Mouse (Mus musculus): ENCODE data around the gene Spcs3.

Spcs3 gene

DNA sequence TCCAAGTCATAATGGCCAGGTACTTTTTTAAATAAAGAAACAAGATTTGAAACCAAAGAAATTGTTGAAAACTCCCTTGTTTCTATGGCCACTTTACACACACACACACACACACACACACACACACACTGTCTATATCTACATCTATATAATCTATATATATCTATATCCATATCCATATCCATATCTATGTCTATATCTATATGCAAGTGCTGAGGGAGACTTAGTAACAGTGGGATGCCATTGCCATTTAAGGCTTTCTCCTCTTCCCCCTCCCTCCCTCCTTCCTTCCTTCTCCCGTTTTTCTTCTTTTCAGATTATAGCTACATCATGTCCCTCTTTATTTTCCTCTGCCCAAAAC, 21.7 kb downstream of the Spcs3 start:
- no peak for DNase-seq (ENCODE audit: low spot score)

DNA sequence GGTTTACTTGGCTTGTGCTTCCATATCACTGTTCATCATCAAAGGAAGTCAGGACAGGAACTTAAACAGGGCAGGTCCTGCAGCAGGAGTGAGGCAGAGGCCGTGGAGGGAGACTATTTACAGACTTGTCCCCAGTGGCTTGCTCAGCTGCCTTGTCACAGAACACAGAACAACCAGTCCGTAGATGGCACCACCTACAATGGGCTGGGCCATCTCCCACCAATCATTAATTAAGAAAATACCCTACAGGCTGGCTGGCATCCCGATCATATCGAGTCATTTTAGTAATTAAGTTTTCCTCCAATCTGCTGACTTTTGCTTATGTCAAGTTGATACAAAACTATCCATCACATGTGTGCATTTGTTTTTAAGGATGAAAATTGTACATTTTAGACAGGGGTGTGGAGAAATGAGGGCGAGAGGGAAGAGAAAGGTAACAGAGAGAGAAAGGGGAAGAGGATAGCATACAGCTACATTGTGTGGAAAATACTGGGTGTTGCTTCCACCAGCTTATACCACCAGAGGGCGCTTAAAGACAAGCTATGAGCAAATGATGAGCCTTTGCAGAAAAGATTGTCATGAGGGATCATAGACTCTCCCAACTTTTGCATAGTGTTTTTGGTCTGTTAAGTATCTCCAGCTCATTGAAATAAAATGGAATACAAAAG, 22.2 kb downstream of the Spcs3 start:
- DNase-seq (ENCODE audit: low spot score), result peak; percentile 97

DNA sequence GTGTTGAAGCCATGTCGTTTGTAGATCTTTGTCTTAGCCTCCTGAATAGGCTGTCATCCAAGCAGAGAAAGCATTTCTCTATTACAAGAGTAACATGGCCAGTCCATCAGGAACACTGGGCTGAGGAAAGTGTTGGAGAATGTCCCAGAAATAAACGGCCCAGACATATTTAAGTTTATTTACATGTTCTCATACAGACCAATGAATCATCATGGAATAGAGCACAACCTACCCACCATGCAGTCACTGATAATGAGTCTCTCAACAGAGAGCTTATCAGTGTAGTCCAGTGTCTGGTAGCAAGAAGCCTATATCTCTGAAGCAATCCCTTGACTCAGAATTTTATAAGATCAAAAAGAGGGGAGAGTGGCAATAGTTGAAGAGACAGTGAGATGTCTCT, 24.7 kb downstream of the Spcs3 start:
- DNase-seq (ENCODE audit: low spot score), result no peak

DNA sequence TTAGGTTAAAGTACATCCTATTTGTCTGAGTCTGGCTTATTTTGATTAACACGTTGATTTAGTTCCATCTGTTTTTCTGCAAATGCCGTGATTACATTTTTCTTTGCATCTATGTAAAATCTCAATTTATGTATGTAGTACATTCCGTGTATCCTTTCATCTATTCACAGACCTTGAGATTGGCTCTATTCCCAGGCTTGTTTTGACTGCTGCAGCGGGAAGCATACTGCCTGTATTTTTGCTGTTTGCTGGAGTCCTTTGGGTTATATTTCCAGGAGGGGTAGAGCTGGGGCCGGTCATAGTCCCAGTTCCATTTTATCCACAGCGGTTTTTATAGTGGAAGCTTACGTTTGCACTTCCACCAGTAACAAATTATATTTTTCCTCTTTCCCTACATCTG, 26.7 kb downstream of the Spcs3 start:
- no peak for DNase-seq (ENCODE audit: low spot score)

DNA sequence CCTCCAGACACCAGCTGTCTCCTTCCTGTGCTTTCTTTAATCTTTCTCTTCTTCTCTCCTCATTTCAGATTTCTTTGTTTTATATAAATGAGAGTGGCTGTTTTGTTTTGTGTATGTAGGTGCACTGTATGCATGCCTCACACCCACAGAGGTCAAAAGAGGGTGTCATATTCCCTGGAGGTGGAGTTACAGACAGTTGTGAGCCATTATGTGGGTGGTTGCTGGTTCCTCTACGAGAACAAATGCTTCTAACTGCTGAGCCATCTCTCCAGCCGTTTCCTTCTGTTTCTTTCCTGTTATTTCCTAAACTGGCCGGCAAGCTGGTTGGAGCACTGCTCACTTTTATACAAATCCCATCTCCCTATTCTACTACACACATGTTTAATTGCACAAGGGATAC, 35.9 kb downstream of the Spcs3 start:
- DNase-seq (ENCODE audit: low spot score), result no peak

DNA sequence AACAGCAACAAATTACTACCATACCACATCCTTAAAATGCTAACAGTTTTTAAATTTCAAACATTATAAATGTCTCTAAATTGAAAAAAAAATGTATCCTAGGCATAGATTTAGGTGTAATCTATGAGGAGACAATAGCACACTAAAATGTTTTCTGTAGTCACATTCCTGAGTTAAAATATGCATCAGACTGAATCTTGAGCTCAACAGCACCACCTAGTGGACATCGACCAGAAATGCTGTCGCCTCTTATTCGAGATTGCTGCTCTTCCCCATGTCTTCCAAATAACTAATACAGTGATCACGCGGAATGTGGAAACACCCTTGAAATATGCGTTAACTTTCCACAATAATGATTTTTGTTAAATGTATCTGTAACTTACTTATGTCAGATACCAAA, 36.7 kb downstream of the Spcs3 start:
- no peak for DNase-seq (ENCODE audit: low spot score)

DNA sequence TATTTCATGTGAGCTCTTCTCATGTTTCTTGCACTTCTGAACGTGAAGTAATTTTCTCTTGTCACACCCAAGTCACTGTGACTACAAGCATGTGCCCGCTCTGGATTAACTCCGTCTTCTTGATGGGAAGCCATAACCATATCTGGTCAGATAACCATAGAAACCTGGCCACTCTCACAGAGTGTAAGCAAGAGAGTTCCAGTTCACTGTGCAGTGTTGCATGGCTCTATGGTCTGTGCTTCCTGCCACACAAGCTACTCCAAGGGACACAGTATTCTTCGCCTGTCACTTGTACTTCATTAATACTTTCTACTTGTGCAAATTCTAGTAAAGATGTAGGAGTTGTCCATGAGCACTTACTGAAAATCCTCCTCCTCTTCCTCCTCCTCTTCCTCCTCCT, 37.9 kb downstream of the Spcs3 start:
- DNase-seq (ENCODE audit: low spot score), result no peak

DNA sequence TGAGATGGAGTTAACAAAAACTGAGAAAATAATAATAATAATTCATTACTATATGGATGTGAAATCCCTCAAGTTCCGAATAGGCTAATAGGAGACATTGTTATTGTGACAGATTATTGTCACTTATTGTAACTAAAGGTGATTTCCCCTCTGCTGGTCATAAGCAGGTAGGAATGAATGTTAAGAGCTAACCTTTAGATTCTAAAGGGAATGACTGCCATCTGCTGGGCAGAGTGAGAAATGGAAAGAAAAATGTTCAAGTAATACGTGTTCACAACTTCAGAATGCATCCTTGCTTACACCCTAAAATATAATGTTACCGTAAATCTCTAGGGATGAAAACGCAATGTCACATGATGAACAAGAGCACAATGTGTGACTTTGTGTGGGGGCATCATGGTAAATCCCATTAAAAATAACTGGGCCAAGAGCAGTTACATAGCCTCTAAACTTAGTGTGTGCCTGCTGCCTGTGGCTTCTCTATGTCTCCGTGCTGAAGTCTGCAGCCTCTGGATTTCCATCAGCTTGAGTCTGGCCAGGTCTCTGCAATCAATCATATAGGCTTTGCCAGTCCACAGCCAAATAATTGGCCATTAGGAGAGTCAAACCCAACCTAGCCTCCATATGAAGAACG, 38.6 kb downstream of the Spcs3 start:
- DNase-seq (ENCODE audit: low spot score), result no peak

DNA sequence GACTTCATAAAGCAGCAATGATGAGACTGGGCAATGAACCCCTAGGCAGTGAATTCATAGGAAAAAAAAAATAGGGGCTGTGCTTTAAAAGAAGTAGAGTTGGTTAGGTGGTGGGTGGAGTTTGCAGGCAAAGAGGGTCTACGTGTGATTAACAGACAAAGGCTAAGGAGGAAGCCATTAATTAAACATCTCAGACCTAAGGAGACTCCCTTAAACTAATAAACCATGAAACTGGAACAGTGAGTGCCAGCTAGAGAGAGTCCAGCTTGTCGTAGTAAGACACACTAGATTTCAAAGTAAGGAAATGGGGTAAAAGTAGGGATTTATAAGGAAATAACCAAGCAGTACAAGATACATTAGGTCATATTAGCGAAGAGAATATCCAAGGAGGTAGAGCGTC, 41.4 kb downstream of the Spcs3 start:
- DNase-seq (ENCODE audit: low spot score), result no peak

DNA sequence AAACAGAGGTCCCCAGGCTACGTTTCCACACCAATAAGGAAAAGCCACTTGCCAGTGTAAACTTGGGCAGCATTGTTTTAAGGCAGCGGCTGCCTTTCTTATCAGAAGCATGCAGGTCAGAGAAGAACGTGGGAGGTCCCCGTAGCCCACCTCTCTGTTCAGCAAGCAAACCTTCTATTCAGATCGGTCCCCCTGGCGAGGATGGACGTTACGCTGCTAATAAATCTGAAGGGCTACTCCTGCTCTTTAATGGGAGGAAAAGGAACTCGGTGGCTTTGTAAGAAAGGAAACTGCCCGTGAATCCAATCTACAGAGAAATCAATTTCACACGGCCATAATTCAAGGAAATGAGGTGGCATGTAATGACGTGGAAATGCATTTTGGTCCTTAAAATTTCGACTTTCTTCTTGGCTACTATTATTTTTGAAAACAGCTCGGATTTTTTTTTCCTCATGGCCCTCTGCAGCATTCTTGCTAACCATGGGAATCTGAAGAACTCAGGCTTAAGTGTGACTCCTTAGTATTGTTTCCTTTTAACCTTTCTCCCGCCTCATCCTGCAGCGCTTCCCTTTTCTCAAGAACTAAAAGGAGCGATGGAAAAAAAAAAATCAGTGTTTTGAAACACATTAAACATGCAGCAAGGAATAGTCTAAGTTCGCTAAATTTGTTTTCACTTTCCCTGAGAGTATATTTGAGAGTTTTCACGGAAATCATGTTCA, 43.1 kb downstream of the Spcs3 start:
- no peak for DNase-seq (ENCODE audit: low spot score)

Data from layer of hippocampus, adult 9-10 months (tissue).